Mouse (Mus musculus) lung, embryonic 14.5 days (tissue): ENCODE measurements around the gene Cybc1. TPM values are rescaled to one million over a fixed set of nuclear protein-coding genes. Genes with fewer than 3 reads are reported as not detected.

Experiments used
- ATAC-seq: fragments of 200-750 bp; cut with Nextera tagmentation; 2 replicates; pipeline ENCODE4 v1.8.0; 2017; ENCODE audit warnings: mild to moderate bottlenecking, moderate TSS enrichment, moderate library complexity; ENCODE audit not compliant: insufficient read depth
- DNase-seq: peaks from one replicate; pipeline ENCODE4 v3.0.0-alpha.2; 2015
- H3K27ac ChIP-seq: fragments of 300-500 bp; sonication (generic); 2 replicates; pipeline ENCODE4 v1.5.1; 2014; ENCODE audit warnings: low read depth, mild to moderate bottlenecking, moderate library complexity
- H3K27me3 ChIP-seq: fragments of 300-500 bp; sonication (generic); 2 replicates; pipeline ENCODE4 v1.6.1; 2014; ENCODE audit warnings: low read length, control low read depth; ENCODE audit not compliant: insufficient read depth
- H3K36me3 ChIP-seq: fragments of 300-500 bp; sonication (generic); 2 replicates; pipeline ENCODE4 v1.6.1; 2014; ENCODE audit warnings: control low read depth; ENCODE audit not compliant: insufficient read depth
- H3K4me1 ChIP-seq: fragments of 300-500 bp; sonication (generic); 2 replicates; pipeline ENCODE4 v1.6.1; 2014; ENCODE audit warnings: antibody characterized with exemption, control low read depth; ENCODE audit not compliant: insufficient read depth
- H3K4me2 ChIP-seq: fragments of 300-500 bp; sonication (generic); 2 replicates; pipeline ENCODE4 v1.6.1; 2014; ENCODE audit warnings: mild to moderate bottlenecking
- H3K4me3 ChIP-seq: fragments of 300-500 bp; sonication (generic); 2 replicates; pipeline ENCODE4 v1.5.1; 2014; ENCODE audit warnings: low read depth, low read length
- H3K9ac ChIP-seq: fragments of 300-500 bp; sonication (generic); 2 replicates; pipeline ENCODE4 v1.6.1; 2014
- H3K9me3 ChIP-seq: fragments of 300-500 bp; sonication (generic); 2 replicates; pipeline ENCODE4 v1.6.1; 2016; ENCODE audit warnings: low read depth, low read length, control low read depth
- CTCF ChIP-seq: IDR thresholded peaks from 2 replicates; pipeline ENCODE4 v1.5.1; 2016; ENCODE audit warnings: antibody characterized with exemption, low read depth
- WGBS: fragments of 180-500 bp; shearing (Covaris S2); extraction: QIAGEN DNeasy Blood & Tissue Kit; methylation state at CpG from one replicate; pipeline ENCODE4 v1.1.7; 2014; 5-methylcytosine and 5-hydroxymethylcytosine counted together
- polyA plus RNA-seq: library from polyadenylated mRNA; unstranded; fragments of >200 nt; fragmentation: Nextera tagmentation; extraction: Ambion mirVana; gene quantifications from 2 replicates; pipeline ENCODE4 v1.2.1, GENCODE M21; 2014

Cybc1 gene
- polyA plus RNA-seq, 1 experiment from 2014 or later, result 29.1 TPM

DNA sequence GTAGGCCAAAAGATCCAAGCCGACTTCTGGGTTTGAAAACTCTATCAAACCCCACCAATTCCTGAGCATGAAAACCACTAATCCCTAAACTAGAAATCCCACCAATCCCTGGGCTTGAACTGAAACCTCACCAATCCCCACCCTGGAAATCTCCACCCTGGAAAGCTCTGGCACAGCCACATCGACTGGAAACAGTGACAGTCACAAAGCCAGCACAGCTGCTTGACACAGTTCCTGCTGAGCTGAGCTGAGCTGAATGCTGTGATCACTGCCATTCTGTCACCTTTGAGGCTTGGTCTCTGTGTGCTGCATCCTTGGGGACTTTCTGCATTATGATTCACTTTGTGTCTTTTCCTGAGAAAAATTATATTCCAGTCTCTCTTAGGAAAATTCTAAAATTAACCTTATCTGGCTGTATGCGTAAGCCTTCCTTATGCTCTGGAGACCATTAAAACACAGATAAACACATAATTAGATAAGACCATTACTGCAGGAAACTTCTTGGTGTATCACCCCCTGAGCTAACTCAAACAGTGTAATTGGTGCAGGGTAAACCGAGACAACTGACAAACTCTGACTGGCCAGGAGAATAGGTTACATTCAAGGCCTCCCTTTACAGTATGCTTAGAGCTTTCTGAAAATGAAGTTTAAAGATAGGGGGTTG, 2.6 kb upstream of the Cybc1 start:
- H3K36me3 ChIP-seq, result peaks cover 5% of the 10 kb centered on the region
- no peak overlapping the region for H3K9ac ChIP-seq
- no peaks in the 10 kb centered on the region for H3K27me3 ChIP-seq
- no peak overlapping the region for H3K4me2 ChIP-seq
- DNase-seq (peak; percentile 19), ATAC-seq (no peak)
- H3K4me1 ChIP-seq, result peaks cover 3% of the 10 kb centered on the region; the same call in 1 of the 2 replicates
- no peak overlapping the region for H3K4me3 ChIP-seq
- no peak overlapping the region for H3K27ac ChIP-seq
- 46% methylated on average over 4 of the region's 4 CpGs for WGBS
- no peaks in the 10 kb centered on the region for H3K9me3 ChIP-seq
- no peak for TF ChIP-seq CTCF

DNA sequence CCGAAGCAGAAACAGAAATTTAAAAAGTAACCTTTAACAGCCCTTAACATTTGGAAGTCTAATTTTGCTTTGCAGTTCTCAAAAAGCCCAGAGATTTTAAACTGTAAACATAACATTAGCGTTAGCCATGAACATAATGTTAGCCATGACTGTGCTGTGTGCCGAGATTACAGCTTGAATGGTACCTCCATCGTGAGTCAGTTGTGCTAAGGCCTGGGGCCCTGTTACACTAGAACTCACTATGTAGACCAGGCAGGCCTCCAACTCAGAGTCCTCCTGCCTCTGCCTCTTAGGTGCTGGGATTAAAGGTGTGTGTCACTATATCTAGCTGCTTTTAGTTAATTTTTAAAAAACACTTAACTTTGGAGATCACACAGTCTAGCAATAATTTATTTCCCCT, 2.1 kb upstream of the Cybc1 start:
- 71% methylated on average over 4 of the region's 4 CpGs for WGBS
- ATAC-seq, result no peak
- no peak overlapping the region for H3K27ac ChIP-seq

DNA sequence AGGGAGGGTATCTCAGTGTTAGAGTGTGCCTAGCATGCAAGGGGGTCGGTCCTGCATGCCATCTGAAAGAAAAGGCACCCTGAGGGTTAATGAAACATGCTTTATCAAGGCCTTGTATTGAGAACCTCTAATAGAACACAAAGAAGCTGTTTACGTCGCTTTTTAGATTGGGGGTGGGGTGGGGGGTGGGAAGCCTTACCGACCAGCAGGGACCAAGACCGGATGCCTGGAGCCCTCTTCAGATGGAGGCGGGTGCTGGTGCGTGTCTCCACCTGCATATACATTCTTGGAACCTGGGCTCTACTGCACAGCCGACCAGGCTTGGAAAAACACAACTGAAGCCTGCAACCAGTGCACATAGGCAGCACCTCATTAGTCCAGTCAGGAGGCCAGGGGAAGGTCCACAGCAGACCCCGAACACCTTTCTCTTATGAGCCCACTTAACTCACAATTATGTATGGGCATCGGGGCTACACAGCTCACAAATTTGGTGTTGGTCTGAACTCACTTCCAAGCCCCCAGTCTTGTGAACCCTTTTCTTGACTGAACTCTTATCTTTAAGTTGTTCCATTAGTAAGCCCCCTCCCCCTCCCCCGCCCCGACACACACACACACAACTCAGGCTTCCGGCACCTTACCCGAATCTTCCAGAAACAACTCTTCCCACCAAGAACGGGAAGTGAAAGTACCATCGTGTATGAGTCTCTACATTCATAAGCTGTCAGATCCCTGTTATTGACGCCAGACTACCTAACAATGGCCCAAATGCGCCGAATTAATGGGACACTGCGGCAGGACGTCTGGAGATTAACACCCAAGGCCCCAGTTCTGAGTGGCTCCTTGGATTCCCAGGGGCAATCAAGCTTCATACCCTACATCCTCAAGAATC, 749 bp downstream of the Cybc1 start:
- H3K4me1 ChIP-seq, result peaks cover 3% of the 10 kb centered on the region; the same call in 1 of the 2 replicates
- no peak; the same call in 1 of the 2 replicates for ATAC-seq
- DNase-seq, result peak; percentile 3
- H3K4me3 ChIP-seq, result peak overlapping the region; percentile 59
- no peak for TF ChIP-seq CTCF
- no peaks in the 10 kb centered on the region for H3K9me3 ChIP-seq
- WGBS, result 16% methylated on average over 21 of the region's 21 CpGs
- peak overlapping the region; percentile 63 for H3K4me2 ChIP-seq
- H3K27ac ChIP-seq, result peak overlapping the region; percentile 74
- peaks cover 38% of the 10 kb centered on the region for H3K36me3 ChIP-seq
- peak overlapping the region; percentile 61 for H3K9ac ChIP-seq
- H3K27me3 ChIP-seq, result no peaks in the 10 kb centered on the region

More for the DNA sequence above, 2.1 kb upstream of the Cybc1 start:
- Histone ChIP-seq H3K9ac (no peak overlapping the region), H3K27me3 (no peaks in the 10 kb centered on the region), H3K36me3 (peaks cover 11% of the 10 kb centered on the region), H3K9me3 (no peaks in the 10 kb centered on the region), H3K4me2 (no peak overlapping the region), H3K4me1 (peaks cover 3% of the 10 kb centered on the region; the same call in 1 of the 2 replicates), H3K4me3 (no peak overlapping the region)
- no peak for DNase-seq
- TF ChIP-seq CTCF, result no peak

DNA sequence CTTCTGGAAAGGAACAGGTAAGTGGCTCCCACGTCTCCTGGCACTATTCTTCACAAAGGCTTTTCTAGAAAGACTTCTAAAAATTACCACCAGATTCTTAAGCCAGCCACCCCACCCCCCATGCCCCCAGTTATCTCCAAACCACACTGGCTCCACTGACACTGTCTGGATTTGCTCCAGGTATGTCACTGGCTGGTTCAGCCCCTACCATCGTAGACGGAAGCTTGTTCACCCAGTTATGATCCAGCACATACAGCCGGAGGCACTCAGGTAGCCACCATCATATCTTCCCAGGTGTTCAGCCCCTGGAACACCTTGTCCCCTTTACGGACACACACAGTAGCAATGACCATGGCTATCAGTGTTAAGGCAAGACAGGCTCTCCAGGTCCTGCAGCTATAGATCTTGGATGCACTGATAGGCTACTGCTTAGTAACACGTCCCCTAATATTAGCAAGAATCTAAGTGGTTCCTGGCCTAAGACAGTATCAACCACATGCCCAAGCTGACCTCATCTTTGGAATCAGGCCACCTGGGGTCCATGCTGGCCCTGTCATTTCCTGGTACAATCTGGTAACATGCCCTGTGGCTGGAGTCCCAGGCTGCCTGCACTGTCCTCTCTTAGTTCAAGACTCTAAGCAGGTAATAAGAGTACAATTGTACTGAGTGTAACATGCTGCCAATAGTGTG, 7.7 kb downstream of the Cybc1 start:
- Histone ChIP-seq H3K27ac (no peak overlapping the region), H3K4me2 (no peak overlapping the region), H3K4me3 (no peak overlapping the region), H3K4me1 (no peaks in the 10 kb centered on the region), H3K9ac (no peak overlapping the region), H3K9me3 (no peaks in the 10 kb centered on the region), H3K36me3 (peaks cover 91% of the 10 kb centered on the region), H3K27me3 (no peaks in the 10 kb centered on the region)
- 91% methylated on average over 6 of the region's 6 CpGs for WGBS
- DNase-seq (no peak), ATAC-seq (no peak)
- TF ChIP-seq CTCF, result no peak

DNA sequence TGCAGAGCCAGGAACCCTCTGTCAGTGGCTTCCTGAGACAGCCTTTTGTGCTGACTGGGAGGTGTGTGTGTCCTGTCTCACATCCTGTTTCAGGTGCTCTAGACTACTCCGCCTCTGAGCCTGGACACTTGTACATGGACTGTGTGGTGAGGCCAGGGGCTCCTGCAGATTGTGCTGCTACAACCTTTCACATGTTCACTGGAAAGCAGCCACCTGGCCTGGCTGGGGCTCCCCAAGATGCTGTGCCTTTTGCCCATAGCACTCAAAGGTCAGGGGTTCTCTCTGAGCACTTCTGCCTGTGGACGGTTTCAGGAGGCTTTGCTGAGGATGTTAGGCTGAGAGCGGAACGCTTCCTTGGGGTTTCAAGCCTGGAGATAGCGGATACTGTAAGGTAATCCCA, 8.4 kb downstream of the Cybc1 start:
- no peak for DNase-seq
- ATAC-seq, result no peak
- Histone ChIP-seq H3K9me3 (no peaks in the 10 kb centered on the region), H3K4me1 (no peaks in the 10 kb centered on the region), H3K4me3 (no peak overlapping the region), H3K9ac (no peak overlapping the region), H3K36me3 (peaks cover 84% of the 10 kb centered on the region), H3K4me2 (no peak overlapping the region), H3K27ac (no peak overlapping the region), H3K27me3 (no peaks in the 10 kb centered on the region)
- TF ChIP-seq CTCF, result no peak
- 81% methylated on average over 5 of the region's 5 CpGs for WGBS

DNA sequence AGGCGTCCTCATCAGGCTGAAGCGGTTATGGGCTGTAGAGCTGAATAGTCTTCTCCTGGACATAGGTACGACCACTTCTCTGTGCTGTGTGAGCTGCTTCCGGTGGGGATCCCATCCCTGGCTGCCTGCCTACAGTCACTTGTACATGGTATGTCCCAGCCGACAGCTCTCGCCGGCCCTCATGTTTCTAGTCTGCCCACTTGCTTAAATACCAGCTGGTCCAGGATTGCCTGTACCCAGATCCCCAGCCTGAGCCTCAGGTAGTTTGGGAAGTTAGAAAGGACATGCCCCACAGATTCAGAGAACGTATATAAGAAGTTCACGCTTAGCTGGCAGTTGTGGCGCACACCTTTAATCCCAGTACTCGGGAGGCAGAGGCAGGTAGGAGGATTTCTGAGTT, 9.3 kb downstream of the Cybc1 start:
- no peak overlapping the region for H3K27ac ChIP-seq
- TF ChIP-seq CTCF, result no peak
- WGBS, result 84% methylated on average over 11 of the region's 11 CpGs
- H3K4me1 ChIP-seq, result no peaks in the 10 kb centered on the region
- no peak overlapping the region for H3K4me3 ChIP-seq
- no peak overlapping the region for H3K4me2 ChIP-seq
- DNase-seq, result no peak
- H3K27me3 ChIP-seq, result no peaks in the 10 kb centered on the region
- H3K36me3 ChIP-seq, result peaks cover 74% of the 10 kb centered on the region
- H3K9me3 ChIP-seq, result no peaks in the 10 kb centered on the region
- H3K9ac ChIP-seq, result no peak overlapping the region
- no peak for ATAC-seq

DNA sequence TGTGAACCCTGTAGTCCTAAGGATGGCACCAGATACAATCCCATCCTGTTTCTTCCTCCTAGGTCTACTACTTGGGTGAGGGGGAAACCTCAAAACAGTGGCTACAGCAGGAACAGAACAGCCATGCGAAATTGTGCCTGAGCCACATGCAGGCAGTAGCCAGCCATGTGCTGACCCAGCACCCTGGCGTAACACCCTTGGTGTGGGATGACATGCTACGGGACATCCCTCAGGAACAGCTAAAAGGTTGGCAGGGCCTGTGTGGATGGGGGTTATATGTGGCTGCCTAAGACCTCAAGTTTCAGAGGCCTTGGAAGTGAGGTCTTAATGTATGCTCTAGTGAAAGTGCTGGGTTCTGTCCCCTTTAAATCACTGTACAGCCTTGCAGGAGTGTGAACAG, 12.3 kb downstream of the Cybc1 start:
- Histone ChIP-seq H3K36me3 (peaks cover 59% of the 10 kb centered on the region), H3K27me3 (no peaks in the 10 kb centered on the region), H3K9me3 (no peaks in the 10 kb centered on the region), H3K9ac (no peak overlapping the region), H3K4me1 (no peaks in the 10 kb centered on the region), H3K4me3 (no peak overlapping the region), H3K4me2 (no peak overlapping the region), H3K27ac (no peak overlapping the region)
- ATAC-seq, result no peak
- 91% methylated on average over 3 of the region's 3 CpGs for WGBS
- TF ChIP-seq CTCF, result no peak
- DNase-seq, result no peak
